Mouse (Mus musculus) CH12.LX (cell line): ENCODE results near the gene Slc38a2. TPM values are rescaled to one million over a fixed set of nuclear protein-coding genes. Genes with fewer than 3 reads are reported as not detected.

Source experiments
- DNase-seq: peaks from one replicate; pipeline ENCODE4 v3.0.0-alpha.2; 2013; ENCODE audit errors: extremely low read depth
- H3K27ac ChIP-seq: 2 replicates; pipeline ENCODE4 v1.5.1; 2012; ENCODE audit warnings: low read depth, mild to moderate bottlenecking, control low read depth, moderate library complexity; ENCODE audit not compliant: insufficient read depth
- H3K27me3 ChIP-seq: replicated peaks from 2 replicates; pipeline ENCODE3; 2012; ENCODE audit warnings: inconsistent platforms
- H3K36me3 ChIP-seq, 2 experiments: replicated peaks in 1 of 2; 2 replicates each; pipeline versions ENCODE3 to v1.6.1; 2012; ENCODE audit warnings: inconsistent platforms in 1 of 2, low read length in 1 of 2, mild to moderate bottlenecking in 1 of 2, mixed read lengths in 1 of 2, moderate library complexity in 1 of 2; ENCODE audit not compliant: control insufficient read depth in 1 of 2, insufficient read depth in 1 of 2
- H3K4me1 ChIP-seq, 2 experiments: 2 replicates each; pipeline ENCODE4 v1.6.1; 2012; ENCODE audit warnings: inconsistent platforms in 1 of 2, moderate library complexity in 1 of 2; ENCODE audit not compliant: insufficient read depth in 2 of 2, control insufficient read depth in 1 of 2
- H3K4me2 ChIP-seq: 2 replicates; pipeline ENCODE4 v1.6.1; 2012; ENCODE audit warnings: low read depth, mild to moderate bottlenecking, control low read depth; ENCODE audit not compliant: poor library complexity, insufficient read depth, severe bottlenecking
- H3K4me3 ChIP-seq, 3 experiments: fragments of 150-350 bp in 1 of 3; sonication (generic) in 1 of 3; replicated peaks in 1 of 3; 2 replicates each; pipeline versions ENCODE3 to v1.5.1; 2011 to 2012; ENCODE audit warnings: low read depth in 2 of 3, low read length in 2 of 3, mild to moderate bottlenecking in 2 of 3, moderate library complexity in 2 of 3, control low read depth in 1 of 3, improper control_type of control experiment in 1 of 3, inconsistent platforms in 1 of 3, mixed read lengths in 1 of 3; ENCODE audit not compliant: poor library complexity in 1 of 3
- H3K79me2 ChIP-seq: replicated peaks from 2 replicates; pipeline ENCODE4 v1.6.1; 2012; ENCODE audit warnings: mild to moderate bottlenecking, moderate library complexity; ENCODE audit not compliant: control insufficient read depth, poor library complexity, insufficient read depth, severe bottlenecking; ENCODE audit errors: extremely low read depth
- H3K9ac ChIP-seq: 2 replicates; pipeline ENCODE4 v1.6.1; 2012; ENCODE audit warnings: low read depth, mild to moderate bottlenecking, control low read depth, moderate library complexity; ENCODE audit not compliant: insufficient read depth
- H3K9me3 ChIP-seq: replicated peaks from 2 replicates; pipeline ENCODE3; 2012; ENCODE audit warnings: low read length, inconsistent platforms, mixed read lengths
- BHLHE40 ChIP-seq: IDR thresholded peaks from 2 replicates; pipeline ENCODE4 v1.6.1; 2011; ENCODE audit warnings: mild to moderate bottlenecking, low read depth, low read length, improper control_type of control experiment
- CHD1 ChIP-seq: IDR thresholded peaks from 2 replicates; pipeline ENCODE4 v1.6.1; 2012; ENCODE audit warnings: low read depth, low read length, improper control_type of control experiment, inconsistent platforms
- HCFC1 ChIP-seq: IDR thresholded peaks from 2 replicates; pipeline ENCODE4 v1.6.1; 2012; ENCODE audit warnings: low read depth, mild to moderate bottlenecking, inconsistent platforms, low read length, improper control_type of control experiment
- IRF4 ChIP-seq: IDR thresholded peaks from 2 replicates; pipeline ENCODE4 v1.6.1; 2014; ENCODE audit warnings: low read depth, mild to moderate bottlenecking, inconsistent platforms, low read length, improper control_type of control experiment
- JUN ChIP-seq: IDR thresholded peaks from 2 replicates; pipeline ENCODE4 v1.6.1; 2011; ENCODE audit warnings: low read depth, mild to moderate bottlenecking, low read length, improper control_type of control experiment, moderate library complexity; ENCODE audit not compliant: insufficient read depth
- JUND ChIP-seq: conservative IDR thresholded peaks from 2 replicates; pipeline ENCODE4 v1.6.1; 2011; ENCODE audit warnings: low read depth, low read length, improper control_type of control experiment
- KAT2A ChIP-seq: IDR thresholded peaks from 2 replicates; pipeline ENCODE4 v1.6.1; 2012; ENCODE audit warnings: low read length, improper control_type of control experiment, inconsistent platforms; ENCODE audit not compliant: insufficient replicate concordance
- MEF2A ChIP-seq: IDR thresholded peaks from 2 replicates; pipeline ENCODE4 v1.6.1; 2014; ENCODE audit warnings: low read depth, mild to moderate bottlenecking, inconsistent platforms, low read length, improper control_type of control experiment, borderline replicate concordance
- PAX5 ChIP-seq: IDR thresholded peaks from 2 replicates; pipeline ENCODE4 v1.6.1; 2012; ENCODE audit warnings: low read length, inconsistent platforms, mixed read lengths
- SMC3 ChIP-seq: IDR thresholded peaks from 2 replicates; pipeline ENCODE4 v1.6.1; 2011; ENCODE audit warnings: low read depth, low read length, improper control_type of control experiment
- TBP ChIP-seq: conservative IDR thresholded peaks from 2 replicates; pipeline ENCODE4 v1.6.1; 2011; ENCODE audit warnings: low read depth, low read length, improper control_type of control experiment
- TCF12 ChIP-seq: IDR thresholded peaks from 2 replicates; pipeline ENCODE4 v1.6.1; 2014; ENCODE audit warnings: low read depth, mild to moderate bottlenecking, inconsistent platforms, low read length, improper control_type of control experiment
- UBTF ChIP-seq: IDR thresholded peaks from 2 replicates; pipeline ENCODE4 v1.6.1; 2012; ENCODE audit warnings: low read depth, mild to moderate bottlenecking, inconsistent platforms, low read length, improper control_type of control experiment, moderate library complexity
- USF1 ChIP-seq: IDR thresholded peaks from 2 replicates; pipeline ENCODE4 v1.6.1; 2014; ENCODE audit warnings: low read depth, mild to moderate bottlenecking, inconsistent platforms, low read length, improper control_type of control experiment
- ZMIZ1 ChIP-seq: IDR thresholded peaks from 2 replicates; pipeline ENCODE4 v1.6.1; 2012; ENCODE audit warnings: low read depth, mild to moderate bottlenecking, inconsistent platforms, low read length, improper control_type of control experiment
- dilution Hi-C: fragments of 300-500 bp; cut with MboI; formaldehyde crosslinking; loops from 2 replicates; pipeline ENCODE4 v1.14.3; 2020; ENCODE audit warnings: low sequenced_read_pairs; ENCODE audit not compliant: extremely low pct_unique_long_range_greater_than_20kb, extremely low pct_ligation_motif_present
- in situ Hi-C: fragments of 300-500 bp; cut with MboI; formaldehyde crosslinking; loops from 3 replicates; pipeline ENCODE4 v1.14.3; 2019; ENCODE audit warnings: low sequenced_read_pairs, low pct_ligation_motif_present, low pct_unique_long_range_greater_than_20kb, mixed read lengths
- polyA plus RNA-seq: library from polyadenylated mRNA; unstranded; fragments of >175 nt; gene quantifications from 2 replicates; pipeline ENCODE4 v1.2.1, GENCODE M21; 2012; ENCODE audit warnings: low read depth; ENCODE audit not compliant: insufficient read length
- total RNA-seq, 2 experiments: library from RNA; depleted of rRNA; stranded (reverse); fragments of 300-350 nt in 1 of 2; fragments of >200 nt in 1 of 2; gene quantifications; 2 replicates each; pipeline ENCODE4 v1.2.3; 2012 to 2014

Gene Slc38a2
- total and polyA plus RNA-seq, 3 experiments: 41.4 to 70.5 (median 59.3) TPM

DNA sequence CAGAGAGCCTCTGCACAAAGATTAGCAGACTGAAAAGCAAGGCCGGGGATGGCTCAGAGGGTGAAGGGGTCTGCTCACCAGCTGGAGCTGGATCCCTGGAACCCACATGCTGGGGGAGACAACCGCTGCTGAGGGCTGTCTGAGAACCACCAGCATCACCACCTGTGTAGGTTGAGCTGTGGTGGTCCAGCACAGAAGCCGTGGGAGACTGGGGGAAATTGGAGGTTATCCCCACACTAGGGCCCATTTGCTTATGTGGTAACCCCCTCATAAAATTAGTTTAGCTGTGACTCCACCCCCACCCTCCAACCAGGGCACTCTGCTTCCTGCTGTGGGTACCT, 15.1 kb upstream of the Slc38a2 start:
- Histone ChIP-seq H3K27me3 (no peaks in the 10 kb centered on the region), H3K4me2 (no peak overlapping the region), H3K36me3 (no peaks in the 10 kb centered on the region), H3K4me3 (no peak overlapping the region), H3K9ac (no peak overlapping the region), H3K27ac (no peak overlapping the region), H3K79me2 (no peaks in the 10 kb centered on the region), H3K9me3 (no peaks in the 10 kb centered on the region), H3K4me1 (peaks cover 0 to 14% of the 10 kb centered on the region in 2 experiments; a peak in 2 of 4 replicates)
- dilution Hi-C loops: no loop called here
- in situ Hi-C loops: no loop called here
- TF ChIP-seq ZMIZ1: no peak
- no peak for TF ChIP-seq TBP
- TF ChIP-seq JUN: no peak
- no peak for TF ChIP-seq TCF12
- no peak for TF ChIP-seq UBTF
- no peak for TF ChIP-seq IRF4
- no peak for TF ChIP-seq SMC3
- TF ChIP-seq PAX5: no peak
- TF ChIP-seq BHLHE40: no peak
- DNase-seq: no peak

DNA sequence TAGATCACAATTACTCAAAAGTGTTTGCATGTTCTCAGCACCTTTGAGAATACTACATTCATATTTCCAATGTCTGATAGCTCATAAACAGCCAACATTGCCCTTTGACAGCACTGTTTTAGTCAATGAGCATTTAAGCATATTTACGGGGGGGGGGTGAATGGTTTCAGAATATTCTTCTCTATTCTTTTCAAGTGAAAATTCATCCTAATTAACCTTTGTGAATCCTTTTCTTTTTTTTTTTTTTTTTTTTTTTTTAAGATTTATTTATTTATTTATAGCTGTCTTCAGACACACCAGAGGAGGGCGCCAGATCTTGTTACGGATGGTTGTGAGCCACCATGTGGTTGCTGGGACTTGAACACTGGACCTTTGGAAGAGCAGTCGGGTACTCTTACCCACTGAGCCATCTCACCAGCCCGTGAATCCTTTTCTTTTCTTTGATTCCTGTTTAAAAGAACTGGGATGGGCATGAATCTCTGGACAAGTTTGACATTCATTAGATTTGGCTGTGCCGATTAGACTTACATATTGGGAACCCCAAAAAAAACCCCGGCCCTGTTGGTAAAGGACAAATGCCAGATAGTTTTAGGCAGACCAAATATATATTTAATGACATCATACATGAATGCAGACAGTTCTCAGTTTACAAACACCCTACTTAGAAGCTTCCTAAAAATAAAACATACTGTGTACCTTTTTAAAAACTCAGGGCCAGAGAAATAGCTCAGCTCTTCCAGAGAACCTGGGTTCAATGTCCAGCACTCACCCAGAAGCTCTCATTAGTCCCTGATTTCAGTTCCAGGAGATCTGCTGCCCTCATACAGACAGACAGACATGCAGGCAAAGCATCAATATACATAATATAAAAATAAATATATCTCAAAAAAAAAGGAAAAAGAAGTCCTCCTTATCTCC, 14.5 kb upstream of the Slc38a2 start:
- no peak for DNase-seq
- no peak overlapping the region for H3K27ac ChIP-seq
- TF ChIP-seq HCFC1 (no peak), MEF2A (no peak), ZMIZ1 (no peak), UBTF (no peak), JUND (no peak), IRF4 (no peak), CHD1 (no peak), USF1 (no peak), KAT2A (no peak)
- no peaks in the 10 kb centered on the region for H3K27me3 ChIP-seq
- dilution Hi-C loops (no loop called here), in situ Hi-C loops (no loop called here)
- no peaks in the 10 kb centered on the region for H3K79me2 ChIP-seq
- no peaks in the 10 kb centered on the region for H3K9me3 ChIP-seq
- H3K4me3 ChIP-seq: no peak overlapping the region
- H3K4me1 ChIP-seq: peaks cover 2 to 17% of the 10 kb centered on the region in 2 experiments
- no peaks in the 10 kb centered on the region for H3K36me3 ChIP-seq
- H3K9ac ChIP-seq: no peak overlapping the region
- no peak overlapping the region for H3K4me2 ChIP-seq
